Mouse (Mus musculus) limb, embryonic 10.5 days (tissue): ENCODE results near the gene Tgfb1. TPM values are rescaled to one million over a fixed set of nuclear protein-coding genes. Genes with fewer than 3 reads are reported as not detected.
A peak's percentile ranks its signal among the peaks of the same experiment; 100 is the strongest.
"Not testable (repeated sequence)": the region's sequence is repeated elsewhere in the genome, so short reads cannot be mapped to it uniquely, and the experiment has no call there.

ENCODE experiments used
- DNase-seq: peaks from one replicate; pipeline ENCODE4 v3.0.0-alpha.2; 2017; ENCODE audit warnings: low spot score
- H3K27ac ChIP-seq: fragments of 300-500 bp; sonication (generic); 2 replicates; pipeline ENCODE4 v1.5.1; 2016; ENCODE audit warnings: mild to moderate bottlenecking
- H3K27me3 ChIP-seq: fragments of 300-500 bp; sonication (generic); 2 replicates; pipeline ENCODE4 v1.6.1; 2016; ENCODE audit warnings: low read depth, mild to moderate bottlenecking; ENCODE audit not compliant: poor library complexity, severe bottlenecking
- H3K36me3 ChIP-seq: fragments of 300-500 bp; sonication (generic); 2 replicates; pipeline ENCODE4 v1.6.1; 2016; ENCODE audit warnings: mild to moderate bottlenecking, moderate library complexity
- H3K4me1 ChIP-seq: fragments of 300-500 bp; sonication (generic); 2 replicates; pipeline ENCODE4 v1.6.1; 2016
- H3K4me3 ChIP-seq: fragments of 300-500 bp; sonication (generic); 2 replicates; pipeline ENCODE4 v1.5.1; 2016; ENCODE audit warnings: mild to moderate bottlenecking, moderate library complexity
- H3K9me3 ChIP-seq: fragments of 300-500 bp; sonication (generic); replicated peaks from 2 replicates; pipeline ENCODE4 v1.6.1; 2016; ENCODE audit warnings: mild to moderate bottlenecking
- WGBS: fragments of 180-500 bp; shearing (Covaris S2); methylation state at CpG from one replicate; pipeline ENCODE4 v1.1.7; 2016; 5-methylcytosine and 5-hydroxymethylcytosine counted together
- polyA plus RNA-seq: library from polyadenylated mRNA; unstranded; fragments of >200 nt; fragmentation: Nextera tagmentation; extraction: Ambion mirVana; gene quantifications from 2 replicates; pipeline ENCODE4 v1.2.1, GENCODE M21; 2016

The Tgfb1 gene
- polyA plus RNA-seq, 1 experiment from 2014 or later: 1.4 TPM

DNA sequence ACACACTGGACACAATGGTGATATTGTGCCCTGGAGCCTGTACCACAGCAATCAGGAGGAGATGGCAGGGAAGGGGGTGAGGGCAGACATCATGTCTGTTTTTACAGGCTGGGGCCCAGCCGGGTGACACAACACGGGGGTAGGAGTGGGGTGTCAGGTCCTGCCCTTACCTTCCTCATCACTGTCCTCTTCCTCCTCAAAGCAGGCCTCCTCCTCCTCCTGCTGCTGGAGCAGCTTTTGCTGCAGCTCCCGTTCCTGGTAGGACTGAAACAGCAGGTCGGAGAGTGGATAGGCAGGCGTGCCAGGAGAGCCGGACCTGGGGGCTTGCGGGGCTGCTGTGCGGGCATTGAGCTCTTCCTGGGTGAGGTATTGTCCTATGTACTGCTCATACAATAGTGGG, 27.8 kb downstream of the Tgfb1 start:
- WGBS: 93% methylated on average over 8 of the region's 8 CpGs
- Histone ChIP-seq H3K36me3 (peaks cover 42% of the 10 kb centered on the region), H3K27ac (no peak overlapping the region)

DNA sequence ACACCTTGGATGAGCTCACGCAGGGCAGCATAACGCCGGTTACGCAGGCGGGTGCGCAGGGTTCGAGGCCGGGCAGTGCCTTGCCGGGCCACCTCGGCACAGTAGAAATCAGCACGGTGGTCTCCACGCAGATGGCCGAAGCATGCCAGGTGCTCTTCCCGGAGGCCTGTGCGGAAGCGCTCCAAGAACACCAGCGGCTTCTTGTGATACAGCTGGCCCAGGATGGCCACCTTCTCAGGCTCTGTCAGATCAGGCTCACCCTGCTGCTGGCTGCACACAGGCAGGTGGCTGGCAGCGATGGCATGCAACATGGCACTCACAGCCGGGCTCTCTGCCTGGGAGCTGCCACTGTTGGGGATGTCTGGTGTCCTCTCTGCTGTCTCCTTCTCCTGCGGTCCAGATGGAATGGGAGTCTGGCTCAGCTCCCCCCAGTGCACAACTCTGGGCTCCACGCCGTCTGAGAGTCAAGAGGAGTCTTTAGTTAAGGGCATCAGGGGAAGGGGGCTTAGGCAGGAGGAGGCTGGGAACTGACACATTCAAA, 29.0 kb downstream of the Tgfb1 start:
- Histone ChIP-seq H3K4me1 (peaks cover 43% of the 10 kb centered on the region), H3K9me3 (no peaks in the 10 kb centered on the region), H3K36me3 (peaks cover 52% of the 10 kb centered on the region), H3K4me3 (no peak overlapping the region), H3K27me3 (no peaks in the 10 kb centered on the region), H3K27ac (no peak overlapping the region)
- DNase-seq: no peak
- WGBS: 95% methylated on average over 22 of the region's 22 CpGs

More for the DNA sequence above, 27.8 kb downstream of the Tgfb1 start:
- Histone ChIP-seq H3K4me3 (no peak overlapping the region), H3K27me3 (no peaks in the 10 kb centered on the region), H3K9me3 (no peaks in the 10 kb centered on the region), H3K4me1 (peaks cover 54% of the 10 kb centered on the region)
- no peak for DNase-seq

DNA sequence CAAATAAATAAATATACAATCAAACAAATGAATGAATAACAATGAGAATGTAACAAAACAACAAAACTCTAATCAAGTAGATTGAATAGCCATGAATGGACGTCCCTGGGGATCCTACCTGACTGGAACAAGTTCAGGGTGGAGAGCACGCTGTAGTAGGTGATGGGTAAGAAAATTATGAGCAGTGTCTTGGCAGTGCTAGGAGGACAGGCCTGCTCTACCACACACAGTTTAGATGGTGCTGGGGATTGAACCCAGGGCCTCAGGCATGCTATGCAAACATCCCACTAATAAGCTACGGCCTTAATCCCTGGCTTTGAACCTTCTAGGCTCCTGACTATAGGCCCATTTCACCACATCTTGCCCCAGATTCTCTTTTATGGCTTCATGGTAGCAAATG, 30.7 kb downstream of the Tgfb1 start:
- Histone ChIP-seq H3K27ac (no peak overlapping the region), H3K4me3 (peak overlapping the region; percentile 72), H3K36me3 (peaks cover 63% of the 10 kb centered on the region), H3K4me1 (peaks cover 26% of the 10 kb centered on the region), H3K27me3 (no peaks in the 10 kb centered on the region), H3K9me3 (no peaks in the 10 kb centered on the region)
- no peak for DNase-seq
- 86% methylated on average over 3 of the region's 3 CpGs for WGBS

DNA sequence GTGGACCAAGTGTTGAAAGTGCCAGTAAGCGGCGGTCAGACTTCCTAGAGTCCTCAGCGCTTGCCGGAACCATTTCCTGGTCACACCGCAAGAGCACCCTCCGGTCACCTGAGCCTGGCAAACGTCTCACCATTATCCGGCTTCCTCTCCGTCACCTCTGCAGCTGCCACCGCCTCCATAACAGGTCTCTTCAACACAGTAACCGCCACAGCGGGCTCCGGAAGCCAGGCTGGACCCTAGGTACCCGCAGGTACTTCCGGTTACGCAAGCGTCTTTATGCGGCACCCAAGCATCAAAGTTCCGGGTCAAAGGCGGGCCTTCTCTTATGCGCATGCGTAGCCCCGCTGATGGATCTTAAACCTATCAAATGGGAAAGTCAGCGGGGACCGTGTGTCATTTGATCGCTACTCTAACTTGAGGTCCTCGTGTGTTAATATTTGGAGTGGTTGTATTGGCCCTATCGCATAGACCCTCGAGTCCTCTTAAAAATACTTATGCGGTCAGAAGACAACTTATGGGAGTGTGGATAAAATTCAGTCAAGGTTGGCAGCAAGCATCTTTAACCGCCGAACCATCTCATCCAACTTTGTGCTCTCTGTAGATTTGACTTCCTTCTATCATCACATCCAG, 32.1 kb downstream of the Tgfb1 start, which contains the start of gene Ccdc97:
TSS of gene Ccdc97 (minus strand) at position 301 of the 630 bp plus-strand sequence.
- peak; percentile 91 for DNase-seq
- Histone ChIP-seq H3K36me3 (peaks cover 63% of the 10 kb centered on the region), H3K4me1 (peaks cover 16% of the 10 kb centered on the region), H3K27ac (peak within 1 kb of the TSS; percentile 86), H3K9me3 (no peaks in the 10 kb centered on the region), H3K4me3 (peak within 1 kb of the TSS; percentile 72), H3K27me3 (no peaks in the 10 kb centered on the region)
- WGBS: 5% methylated on average over 32 of the region's 32 CpGs

DNA sequence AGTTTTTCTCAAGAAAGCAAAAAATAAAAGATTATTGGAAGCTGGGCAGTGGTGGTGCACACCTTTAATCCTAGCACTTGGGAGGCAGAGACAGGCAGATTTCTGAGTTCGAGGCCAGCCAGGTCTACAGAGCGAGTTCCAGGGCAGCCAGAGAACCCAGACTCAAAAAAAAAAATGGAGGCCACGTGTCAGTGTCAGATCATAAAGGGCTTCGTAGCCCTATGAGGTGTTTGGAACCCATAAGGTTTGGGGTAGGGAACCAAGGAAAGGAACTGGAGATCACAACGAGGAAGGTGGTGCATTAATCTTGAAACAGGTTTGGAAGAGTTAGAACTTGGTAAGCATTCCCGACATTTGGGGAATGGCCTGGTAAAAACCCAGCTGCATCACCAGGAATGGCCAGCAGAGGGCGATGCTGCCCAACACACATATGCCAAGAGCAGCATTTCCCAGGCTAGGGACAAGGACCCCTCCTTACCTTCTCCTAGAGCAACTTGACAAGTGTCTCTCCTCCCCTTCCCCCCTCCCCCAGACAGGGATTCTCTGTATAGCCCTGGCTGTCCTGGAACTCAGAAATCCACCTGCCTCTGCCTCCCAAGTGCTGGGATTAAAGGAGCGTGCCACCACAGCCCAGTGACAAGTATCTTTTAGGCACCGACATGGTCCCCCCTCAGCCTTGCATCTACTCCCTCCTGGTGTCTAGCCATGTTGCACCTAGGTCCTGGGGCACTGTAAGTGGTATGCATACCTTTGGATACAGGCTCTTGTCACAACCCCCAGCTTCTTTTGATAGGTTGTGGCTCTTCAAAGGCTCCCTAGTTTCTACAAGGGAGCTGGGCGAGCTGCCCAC, 33.2 kb downstream of the Tgfb1 start:
- no peaks in the 10 kb centered on the region for H3K9me3 ChIP-seq
- WGBS: 65% methylated on average over 10 of the region's 10 CpGs
- H3K4me3 ChIP-seq: peak overlapping the region; percentile 72; the same call in 1 of the 2 replicates
- H3K27me3 ChIP-seq: no peaks in the 10 kb centered on the region
- H3K27ac ChIP-seq: no peak overlapping the region
- DNase-seq: peak; percentile 89
- H3K36me3 ChIP-seq: peaks cover 63% of the 10 kb centered on the region
- H3K4me1 ChIP-seq: peaks cover 16% of the 10 kb centered on the region

DNA sequence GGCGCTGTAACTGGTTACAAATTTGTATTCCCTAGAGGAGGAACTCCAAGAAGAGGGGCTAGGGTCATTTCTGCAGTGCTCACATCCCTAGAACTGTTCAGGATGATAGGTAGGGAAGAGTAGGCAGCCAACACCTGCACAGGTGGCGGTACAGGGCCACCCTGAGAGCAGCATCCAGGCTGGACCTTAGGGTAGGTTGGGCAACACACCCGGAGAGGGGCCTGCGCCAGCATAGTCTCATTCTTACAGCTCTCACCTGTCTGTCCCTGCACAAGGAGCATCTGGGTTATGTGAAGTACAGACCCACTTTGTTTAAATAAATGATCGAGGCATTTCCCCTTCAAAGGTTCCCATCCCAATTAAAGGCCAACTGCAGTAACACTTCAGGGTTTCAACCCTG, 34.0 kb downstream of the Tgfb1 start:
- no peak for DNase-seq
- Histone ChIP-seq H3K27me3 (no peaks in the 10 kb centered on the region), H3K9me3 (no peaks in the 10 kb centered on the region), H3K36me3 (peaks cover 63% of the 10 kb centered on the region), H3K4me3 (no peak overlapping the region), H3K4me1 (peaks cover 16% of the 10 kb centered on the region), H3K27ac (no peak overlapping the region)
- 92% methylated on average over 5 of the region's 5 CpGs for WGBS

DNA sequence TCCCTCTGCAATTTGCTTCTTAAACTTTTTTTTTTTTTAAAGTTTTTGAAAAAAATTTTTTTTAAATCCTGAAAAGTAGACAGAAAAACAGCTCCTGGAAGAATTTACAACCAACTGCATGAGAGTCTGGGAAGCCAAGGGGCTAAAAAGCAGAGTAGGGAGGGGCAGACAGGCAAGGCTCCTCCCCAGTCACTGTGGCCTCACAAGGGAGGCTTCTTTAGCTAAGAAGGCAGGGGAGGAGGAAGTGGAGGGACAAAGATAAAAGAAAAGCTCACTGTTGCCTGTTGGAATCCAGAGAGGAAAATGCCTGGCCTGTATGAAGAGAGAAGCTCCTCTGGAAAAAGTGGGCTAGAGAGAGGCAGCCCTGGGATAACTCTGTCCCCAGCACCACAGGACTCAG, 35.0 kb downstream of the Tgfb1 start:
- not testable (repeated sequence) for DNase-seq, H3K9me3 ChIP-seq, H3K27me3 ChIP-seq, H3K27ac ChIP-seq, H3K4me3 ChIP-seq
- H3K4me1 ChIP-seq: peaks cover 16% of the 10 kb centered on the region
- H3K36me3 ChIP-seq: peaks cover 69% of the 10 kb centered on the region

DNA sequence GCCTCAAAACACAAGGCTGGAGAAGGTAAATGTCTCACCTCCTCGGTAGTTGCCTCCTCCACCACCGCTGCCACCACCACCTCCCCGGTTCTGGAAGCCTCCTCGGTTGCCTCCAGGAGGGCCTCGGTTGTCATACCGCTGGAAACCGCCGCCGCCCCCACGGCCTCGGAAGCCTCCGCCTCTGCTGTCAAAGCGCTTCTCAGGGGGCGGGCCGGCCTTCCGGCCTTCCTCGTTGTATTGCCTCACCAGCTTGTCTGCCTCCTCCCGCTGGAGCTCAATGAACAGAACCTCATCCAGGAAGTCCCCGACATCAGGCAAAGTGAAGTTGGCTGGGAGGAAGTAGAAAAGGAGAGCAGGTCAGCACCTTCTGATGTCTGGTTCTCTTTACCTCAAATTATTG, 39.1 kb downstream of the Tgfb1 start:
- DNase-seq: no peak
- Histone ChIP-seq H3K9me3 (no peaks in the 10 kb centered on the region), H3K27ac (no peak overlapping the region), H3K4me1 (no peaks in the 10 kb centered on the region), H3K4me3 (no peak overlapping the region), H3K27me3 (no peaks in the 10 kb centered on the region), H3K36me3 (peaks cover 97% of the 10 kb centered on the region)
- WGBS: 88% methylated on average over 19 of the region's 19 CpGs

DNA sequence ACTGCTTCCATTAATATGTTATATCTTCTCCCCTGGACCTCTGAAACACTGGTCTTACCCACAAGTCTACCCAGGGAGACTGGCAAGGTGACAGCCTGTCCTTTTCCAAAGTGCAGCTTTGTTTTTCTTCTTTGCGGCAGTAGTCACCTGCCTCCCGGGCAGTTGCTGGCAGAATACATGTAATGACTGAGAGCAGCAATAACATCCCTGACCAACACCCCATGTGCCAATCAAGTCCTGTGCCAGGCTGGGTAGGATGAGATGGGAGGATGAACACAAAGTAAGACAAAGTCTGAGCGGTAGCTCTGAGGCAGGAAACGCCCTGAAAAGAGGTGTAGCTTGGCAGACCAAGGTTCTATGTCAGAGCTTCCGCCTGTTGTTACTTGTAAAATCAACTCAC, 41.0 kb downstream of the Tgfb1 start:
- H3K9me3 ChIP-seq: no peaks in the 10 kb centered on the region
- H3K27ac ChIP-seq: no peak overlapping the region
- no peaks in the 10 kb centered on the region for H3K27me3 ChIP-seq
- H3K4me3 ChIP-seq: no peak overlapping the region
- no peak for DNase-seq
- H3K4me1 ChIP-seq: no peaks in the 10 kb centered on the region
- peaks cover 98% of the 10 kb centered on the region for H3K36me3 ChIP-seq
- WGBS: 94% methylated on average over 5 of the region's 5 CpGs

DNA sequence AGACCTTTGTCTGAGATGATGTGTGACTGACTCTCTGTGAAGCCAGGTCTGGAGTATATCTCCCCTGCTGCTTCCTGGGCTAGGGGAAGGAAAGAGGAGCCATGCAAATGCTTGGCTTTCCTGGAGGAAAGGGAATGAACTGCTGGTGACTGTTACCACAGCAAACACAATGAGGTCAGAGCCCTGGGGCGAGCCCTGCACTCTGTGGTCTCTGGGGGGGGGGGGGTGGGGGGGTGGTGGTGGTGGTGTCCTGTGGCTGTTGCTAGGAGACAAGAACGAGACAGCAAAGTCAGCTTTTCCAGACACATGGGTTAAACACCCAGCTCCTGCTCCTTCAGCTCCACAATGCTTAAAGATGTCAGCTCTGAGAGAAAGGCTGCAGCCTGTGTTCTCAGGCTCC, 42.6 kb downstream of the Tgfb1 start:
- no peak overlapping the region for H3K4me3 ChIP-seq
- H3K36me3 ChIP-seq: peaks cover 98% of the 10 kb centered on the region
- H3K4me1 ChIP-seq: no peaks in the 10 kb centered on the region
- DNase-seq: no peak
- no peaks in the 10 kb centered on the region for H3K9me3 ChIP-seq
- WGBS: 65% methylated on average over 2 of the region's 2 CpGs
- no peaks in the 10 kb centered on the region for H3K27me3 ChIP-seq
- H3K27ac ChIP-seq: no peak overlapping the region

DNA sequence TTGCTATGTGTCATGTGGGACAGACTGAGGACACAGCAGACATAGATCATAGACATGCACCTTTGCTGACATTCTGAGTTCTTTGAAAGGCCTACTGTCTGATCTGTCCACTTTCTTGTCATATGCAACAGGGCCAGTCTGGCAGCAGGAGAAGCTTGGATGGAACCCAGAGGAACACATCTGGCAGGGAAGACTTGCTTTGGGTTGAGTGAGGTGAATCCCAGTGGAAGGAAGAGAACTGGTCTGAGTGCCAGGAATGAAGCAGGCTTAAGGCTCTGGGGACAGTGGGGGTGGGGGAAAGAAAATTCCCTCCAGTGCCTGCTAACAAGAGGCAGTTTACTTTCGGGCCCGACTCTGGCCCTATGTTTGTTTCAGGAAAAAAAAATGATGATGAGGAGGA, 43.1 kb downstream of the Tgfb1 start:
- peaks cover 98% of the 10 kb centered on the region for H3K36me3 ChIP-seq
- H3K4me1 ChIP-seq: no peaks in the 10 kb centered on the region
- H3K27me3 ChIP-seq: no peaks in the 10 kb centered on the region
- no peak overlapping the region for H3K27ac ChIP-seq
- DNase-seq: no peak
- no peak overlapping the region for H3K4me3 ChIP-seq
- 98% methylated on average over 2 of the region's 2 CpGs for WGBS
- H3K9me3 ChIP-seq: no peaks in the 10 kb centered on the region

DNA sequence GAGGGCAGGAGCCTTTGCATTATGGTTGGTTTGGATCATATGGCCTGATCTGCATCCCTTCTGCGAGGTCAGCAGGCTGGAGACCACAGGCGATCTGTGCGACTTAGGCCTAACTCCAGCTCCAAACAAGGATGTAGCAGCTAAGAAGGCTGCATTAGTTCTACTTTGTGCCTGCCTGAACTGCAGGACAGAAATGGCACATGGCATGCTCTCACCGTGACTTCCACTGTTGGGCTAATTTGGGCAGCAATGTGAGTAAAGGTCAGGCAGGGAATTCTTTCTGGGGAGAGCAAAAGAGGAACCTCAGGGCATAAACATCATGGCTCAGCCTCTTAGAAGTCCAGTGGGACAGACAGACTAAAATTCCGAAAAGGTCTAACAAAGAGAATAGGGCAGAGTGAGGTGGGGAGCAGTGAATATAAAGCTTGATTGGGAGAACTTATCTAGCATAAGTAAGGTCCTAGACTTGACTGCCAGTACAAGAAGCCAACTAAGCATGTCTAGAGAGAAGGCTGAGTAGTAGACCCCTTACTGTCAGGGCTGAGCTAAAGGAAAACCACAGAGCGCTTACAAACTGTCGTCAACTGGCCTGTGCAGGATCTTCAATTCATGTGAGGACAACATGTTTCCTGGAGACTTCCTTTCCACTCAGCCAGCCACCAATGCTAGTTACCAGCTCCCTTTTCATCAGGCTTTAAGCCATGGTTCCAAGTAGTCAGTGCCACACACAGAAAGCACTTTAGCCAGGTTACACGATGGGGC, 44.7 kb downstream of the Tgfb1 start:
- H3K4me1 ChIP-seq: no peaks in the 10 kb centered on the region
- H3K4me3 ChIP-seq: no peak overlapping the region
- H3K27me3 ChIP-seq: no peaks in the 10 kb centered on the region
- H3K9me3 ChIP-seq: no peaks in the 10 kb centered on the region
- no peak for DNase-seq
- WGBS: 94% methylated on average over 8 of the region's 8 CpGs
- no peak overlapping the region for H3K27ac ChIP-seq
- H3K36me3 ChIP-seq: peaks cover 98% of the 10 kb centered on the region

DNA sequence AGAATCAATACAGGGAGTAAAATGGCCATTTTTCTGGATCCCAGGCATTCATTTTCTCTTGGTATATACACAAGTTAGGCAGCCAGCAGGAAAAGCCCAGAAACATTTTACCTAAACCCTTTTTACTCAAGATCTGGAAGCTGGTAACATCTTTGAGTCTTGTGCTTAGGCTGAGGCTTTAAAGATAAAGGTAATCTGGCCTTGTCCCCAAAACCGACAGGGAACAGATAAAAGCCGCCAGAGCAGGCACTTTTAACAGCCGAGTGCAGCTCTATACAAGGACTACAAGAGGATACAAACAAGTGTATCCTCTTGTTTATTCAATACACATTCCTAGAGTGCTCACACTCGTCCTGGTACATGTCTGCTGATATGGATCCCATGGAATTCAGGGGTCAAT, 48.2 kb downstream of the Tgfb1 start:
- Histone ChIP-seq H3K9me3 (no peaks in the 10 kb centered on the region), H3K27ac (no peak overlapping the region), H3K4me1 (no peaks in the 10 kb centered on the region), H3K4me3 (no peak overlapping the region), H3K27me3 (no peaks in the 10 kb centered on the region), H3K36me3 (peaks cover 99% of the 10 kb centered on the region)
- no peak for DNase-seq
- WGBS: 81% methylated on average over 4 of the region's 4 CpGs
